Mouse (Mus musculus) C2C12 (cell line): Measurements from ENCODE around the gene Sgsm2.
"Not testable (repeated sequence)": the region's sequence is repeated elsewhere in the genome, so short reads cannot be mapped to it uniquely, and the experiment has no call there.

Experiments used
- CEBPB ChIP-seq: IDR thresholded peaks from one replicate; pipeline ENCODE4 v1.6.1; 2011; ENCODE audit warnings: low read depth, mild to moderate bottlenecking, control low read depth, moderate library complexity
- CTCF ChIP-seq: IDR thresholded peaks from one replicate; pipeline ENCODE4 v1.5.1; 2011; ENCODE audit not compliant: control insufficient read depth, insufficient read depth, insufficient read length
- FOSL1 ChIP-seq: IDR thresholded peaks from one replicate; pipeline ENCODE4 v1.8.0; 2011; ENCODE audit warnings: mild to moderate bottlenecking, low read length; ENCODE audit not compliant: poor library complexity, insufficient read depth, severe bottlenecking
- MAX ChIP-seq: IDR thresholded peaks from one replicate; pipeline ENCODE4 v1.6.1; 2011; ENCODE audit warnings: mild to moderate bottlenecking, control low read depth
- MYOD1 ChIP-seq: IDR thresholded peaks from one replicate; pipeline ENCODE4 v1.6.1; 2011; ENCODE audit warnings: low read depth; ENCODE audit not compliant: control insufficient read depth, insufficient read length
- MYOG ChIP-seq: IDR thresholded peaks from one replicate; pipeline ENCODE4 v1.6.1; 2011; ENCODE audit not compliant: control insufficient read depth, insufficient read length; ENCODE audit errors: extremely low read depth
- USF1 ChIP-seq: IDR thresholded peaks from one replicate; pipeline ENCODE4 v1.6.1; 2011; ENCODE audit warnings: low read depth, mild to moderate bottlenecking, control low read depth, moderate library complexity

DNA sequence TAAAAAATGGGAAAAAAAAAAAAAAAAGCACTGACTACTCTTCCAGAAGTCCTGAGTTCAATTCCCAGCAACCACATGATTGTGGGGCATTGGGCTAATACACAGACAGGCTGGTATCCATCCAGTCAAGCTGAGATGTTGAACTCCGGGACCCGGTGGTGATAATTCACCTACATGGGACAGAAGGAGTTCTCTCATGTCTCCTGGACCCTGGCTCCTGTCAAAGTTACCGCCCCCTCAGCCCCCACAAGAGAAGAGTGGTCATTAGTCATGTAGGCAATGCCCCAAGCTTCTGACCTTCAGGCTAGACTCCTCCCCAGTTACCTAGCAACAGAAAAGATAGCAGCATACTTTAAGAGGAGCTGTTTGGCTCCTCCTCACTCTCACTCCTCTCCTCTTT is 85.8 kb downstream of the Sgsm2 start:
- TF ChIP-seq CTCF, MYOD1, MAX, USF1, MYOG, CEBPB, FOSL1: not testable (repeated sequence)
